Mouse (Mus musculus): ENCODE data around the gene Tnfsf8. TPM values are rescaled to one million over a fixed set of nuclear protein-coding genes. Genes with fewer than 3 reads are reported as not detected.

Tnfsf8 gene
- polyA plus RNA-seq, 1 experiment from 2014 or later = not detected

Other genes with a start within 250 kb of the Tnfsf8 start
- gene Tex48, start 238.9 kb downstream of the Tnfsf8 start, polyA plus RNA-seq (2015; fragmentation: Nextera tagmentation; extraction: Ambion mirVana) = not detected in 2 replicates
- gene Gm11214, start 198.0 kb downstream of the Tnfsf8 start, polyA plus RNA-seq (2015; fragmentation: Nextera tagmentation; extraction: Ambion mirVana) = not detected in 2 replicates
- gene Tnfsf15, start 116.2 kb downstream of the Tnfsf8 start, polyA plus RNA-seq (2015; fragmentation: Nextera tagmentation; extraction: Ambion mirVana) = 0.05 TPM in 1 of 2 replicates, not detected in the other
- 12.7 and 14.5 TPM in 2 replicates for gene Tnc, start 185.7 kb upstream of the Tnfsf8 start, polyA plus RNA-seq (2015; fragmentation: Nextera tagmentation; extraction: Ambion mirVana)

Data from heart, embryonic 13.5 days (tissue).